Mouse (Mus musculus) adrenal gland, postnatal 25 days (tissue): Measurements from ENCODE around the gene Samd4b. TPM values are rescaled to one million over a fixed set of nuclear protein-coding genes. Genes with fewer than 3 reads are reported as not detected.
A peak's percentile ranks its signal among the peaks of the same experiment; 100 is the strongest.
"Not testable (repeated sequence)": the region's sequence is repeated elsewhere in the genome, so short reads cannot be mapped to it uniquely, and the experiment has no call there.

Source experiments
- DNase-seq: peaks from one replicate; pipeline ENCODE4 v3.0.0; 2021; ENCODE audit warnings: mixed read lengths
- long read RNA-seq: library from polyadenylated mRNA; stranded (forward); transcript quantifications from one replicate; pipeline ENCODE4 v2.0.0, GENCODE M21; 2021
- total RNA-seq: library from RNA; stranded (reverse); gene quantifications from 2 replicates; pipeline ENCODE4 v1.2.3, GENCODE M21; 2021

Samd4b gene
- 66.6 and 69.4 TPM in 2 replicates for total RNA-seq
- long read RNA-seq, partial matches to known transcripts, result 1 of 2 reads
- long read RNA-seq, other reads (novel, unspliced or antisense), result 1 of 2 reads

DNA sequence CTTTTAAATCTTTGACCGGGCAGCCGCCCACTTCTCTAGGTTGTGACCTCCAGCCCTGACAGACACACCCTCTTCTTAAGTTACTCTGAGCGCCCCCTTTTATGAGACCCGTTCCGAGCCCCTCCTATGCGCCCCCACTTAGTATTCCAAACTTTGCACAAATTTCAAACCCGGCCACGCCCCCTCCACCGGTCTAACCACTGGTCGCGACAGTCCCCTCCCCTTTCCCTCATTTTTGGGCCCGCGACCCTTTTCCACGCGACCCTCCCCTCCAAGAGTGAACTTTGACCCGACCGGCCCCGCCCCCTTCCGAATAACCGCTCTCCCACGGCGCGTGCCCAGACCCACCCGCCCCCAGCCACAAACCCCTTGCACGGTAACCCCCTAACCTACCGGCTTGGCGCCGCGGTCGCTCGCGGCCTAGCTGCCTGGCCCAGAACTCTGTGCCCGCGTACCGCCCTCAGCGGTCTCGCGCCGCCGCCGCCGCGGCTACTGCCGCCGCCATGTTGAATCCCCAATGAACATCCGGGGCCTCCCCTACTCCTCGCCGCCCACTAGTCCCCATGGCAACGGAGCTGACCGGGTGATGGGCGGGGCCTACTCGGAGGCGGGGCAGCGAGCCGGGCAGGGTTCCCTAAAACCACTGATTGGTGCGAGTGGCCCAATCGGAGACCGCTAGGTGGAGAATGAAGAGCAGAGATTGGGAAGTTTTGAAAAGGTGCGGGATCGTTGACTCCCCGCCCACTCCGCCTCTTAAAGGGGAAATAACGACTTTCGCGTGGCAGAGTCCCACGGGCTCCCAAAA is at the start of gene Samd4b, which contains the start of gene Pak4:
Samd4b (minus strand) TSS at position 503 of the 805 bp plus-strand sequence.
Pak4 (minus strand) TSS at position 544 of the 805 bp plus-strand sequence.
- DNase-seq, result peak; percentile 100

DNA sequence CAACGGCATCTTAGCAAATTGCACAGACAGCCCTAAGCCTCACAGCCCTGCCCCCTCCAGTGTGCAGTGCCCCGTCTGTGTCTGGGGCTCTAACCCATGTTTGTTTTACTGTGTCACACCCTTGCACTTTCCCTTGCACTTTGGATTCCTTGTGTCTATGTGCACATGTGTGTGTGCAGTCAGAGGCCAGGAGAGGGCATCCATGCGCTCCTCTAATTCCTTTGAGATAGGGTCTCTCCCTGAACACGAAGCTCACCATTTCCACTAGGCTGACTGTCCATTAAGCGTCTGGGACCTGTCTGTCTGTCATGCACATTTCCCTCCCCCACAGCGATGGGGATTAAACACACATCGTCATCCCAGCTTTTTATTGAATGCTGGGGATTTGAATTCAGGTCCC is 49.1 kb upstream of the Samd4b start:
- DNase-seq, result no peak

DNA sequence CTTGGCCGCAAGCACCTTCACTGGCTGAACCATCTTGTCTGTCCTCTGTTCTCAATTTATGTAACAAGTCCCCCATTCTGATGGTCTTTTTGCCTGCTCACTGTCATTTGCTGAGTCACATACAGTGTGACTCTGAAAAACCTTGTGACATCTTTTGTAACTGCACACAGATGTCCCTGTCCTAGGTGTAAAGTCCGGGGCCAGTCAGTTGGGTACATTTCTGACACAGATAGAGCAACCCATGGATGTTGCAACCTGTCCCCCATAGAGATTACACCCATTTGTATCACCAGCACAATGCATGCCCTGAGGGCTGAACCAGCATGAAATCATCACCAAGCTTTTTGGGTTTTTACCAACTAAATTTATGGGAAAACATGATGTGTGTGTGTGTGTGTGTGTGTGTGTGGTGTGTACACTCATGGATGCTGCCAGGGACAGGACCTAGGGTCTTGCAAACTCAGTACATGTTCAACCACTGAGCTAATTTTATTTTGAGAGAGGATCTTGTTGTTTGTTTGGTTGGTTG is 48.1 kb upstream of the Samd4b start:
- DNase-seq, result no peak

DNA sequence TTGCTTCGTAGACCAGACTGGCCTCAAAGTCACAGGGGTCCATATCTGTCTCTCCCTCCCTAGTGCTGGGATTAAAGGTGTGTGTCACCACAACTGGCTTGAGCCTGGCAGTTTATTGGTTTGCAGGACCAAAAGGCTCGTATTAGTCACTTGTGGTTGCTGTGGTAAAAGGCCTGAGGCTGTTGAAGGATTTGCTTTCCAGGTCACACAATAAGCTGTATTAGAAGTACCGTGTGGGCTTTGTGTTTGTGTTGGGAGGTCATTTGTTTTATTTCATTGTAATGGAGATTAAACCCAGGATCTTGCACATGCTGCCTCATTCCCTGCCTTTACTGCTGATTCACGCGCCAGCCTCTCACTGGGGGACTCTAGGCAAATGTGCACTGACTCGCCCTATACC is 47.4 kb upstream of the Samd4b start:
- DNase-seq, result no peak

DNA sequence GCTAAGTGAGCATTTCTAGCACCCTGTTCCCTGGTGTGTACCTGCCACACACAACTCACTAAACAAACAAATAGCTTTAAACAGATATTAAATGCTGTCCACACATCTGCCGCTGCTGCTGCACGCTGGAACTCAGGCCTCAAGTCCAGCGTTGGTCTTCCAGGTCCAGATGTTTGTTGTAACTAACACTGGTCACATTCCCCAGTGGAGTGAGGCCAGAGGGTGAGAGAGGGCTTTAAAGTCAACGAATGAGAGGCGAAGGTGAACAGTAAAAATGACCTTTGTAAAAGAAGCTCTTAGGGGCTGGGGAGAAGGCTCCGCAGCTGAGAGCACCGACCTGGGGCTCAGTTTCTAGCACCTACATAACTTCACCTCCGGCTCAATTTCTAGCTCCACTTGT is 43.6 kb upstream of the Samd4b start:
- no peak for DNase-seq

DNA sequence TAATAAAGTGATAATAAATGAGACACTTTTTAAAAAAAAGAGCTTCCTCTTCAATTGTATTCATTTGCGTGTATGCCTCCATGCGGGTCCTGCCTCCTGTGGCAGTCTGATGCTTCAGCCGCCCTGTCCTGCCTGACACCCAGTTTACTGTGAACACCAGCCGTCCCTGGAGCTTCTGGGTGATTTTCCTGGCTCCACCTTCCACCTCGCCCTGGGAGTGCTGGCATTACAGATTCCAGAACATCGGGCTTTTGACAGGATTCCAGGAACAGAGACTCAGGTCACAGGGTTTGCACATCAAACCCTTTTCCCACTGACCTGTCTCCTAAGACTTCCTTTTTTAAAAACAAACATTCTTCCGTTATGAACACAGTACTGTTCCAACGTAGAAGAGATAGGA is 39.6 kb upstream of the Samd4b start:
- DNase-seq, result no peak

DNA sequence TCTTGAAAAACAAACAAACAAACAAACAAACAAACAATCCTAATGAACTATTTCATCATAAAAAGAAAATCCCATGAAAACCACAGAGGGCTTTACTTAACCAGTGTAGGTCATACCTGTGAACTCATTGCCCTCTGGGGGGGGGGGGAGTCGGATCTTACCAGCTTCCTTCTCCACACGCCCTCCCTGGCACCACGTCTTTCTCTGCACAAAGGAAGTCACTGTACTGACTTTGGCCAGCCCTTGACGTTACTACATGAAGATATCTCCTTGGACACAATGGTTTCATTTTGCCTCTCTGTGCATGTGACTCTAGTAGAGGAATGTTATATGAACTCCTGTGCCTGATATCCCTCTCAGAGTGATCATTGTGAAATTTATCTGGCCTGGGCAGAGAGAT is 36.2 kb upstream of the Samd4b start:
- no peak for DNase-seq

DNA sequence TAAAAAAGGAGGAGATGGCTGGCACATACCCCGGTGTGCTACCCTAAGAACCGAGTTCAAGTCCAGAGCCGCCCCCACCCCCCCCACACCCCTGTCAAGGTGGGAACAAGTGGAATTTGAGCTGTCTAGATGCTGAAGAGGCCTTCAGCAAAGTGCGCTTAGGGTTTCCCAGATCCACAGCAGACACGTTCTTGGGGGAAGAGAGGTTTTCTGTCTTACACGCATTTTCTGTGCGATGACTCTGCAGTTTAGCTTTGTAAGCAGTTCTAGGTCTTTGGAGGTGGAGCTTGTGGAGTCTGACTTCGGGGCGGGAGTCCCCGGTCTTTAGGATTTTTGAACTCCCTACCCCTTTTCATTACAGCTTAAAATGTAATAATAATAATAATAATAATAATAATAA is 33.1 kb upstream of the Samd4b start, which contains the start of gene Acp7:
Acp7 (minus strand) TSS at position 260 of the 400 bp plus-strand sequence.
- DNase-seq, result no peak

DNA sequence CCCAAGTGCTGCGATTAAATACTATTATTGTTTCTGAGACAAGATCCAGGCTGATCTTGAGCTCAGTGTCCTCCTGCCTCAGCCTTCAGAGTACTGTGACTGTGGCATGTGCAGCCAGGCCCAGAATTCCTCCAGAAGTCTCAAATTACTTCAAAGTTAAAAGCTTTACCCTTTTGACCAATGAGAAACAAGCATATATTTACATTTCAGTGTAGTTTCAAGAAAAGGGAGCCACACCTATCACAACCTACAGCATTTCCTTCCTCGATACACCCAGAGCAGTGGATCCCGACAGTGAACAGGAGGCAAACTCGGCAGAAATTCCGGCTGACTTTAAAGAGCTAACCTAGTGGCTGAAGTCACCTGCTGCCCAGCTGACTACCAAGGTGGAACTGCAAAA is 26.8 kb upstream of the Samd4b start:
- DNase-seq, result no peak

DNA sequence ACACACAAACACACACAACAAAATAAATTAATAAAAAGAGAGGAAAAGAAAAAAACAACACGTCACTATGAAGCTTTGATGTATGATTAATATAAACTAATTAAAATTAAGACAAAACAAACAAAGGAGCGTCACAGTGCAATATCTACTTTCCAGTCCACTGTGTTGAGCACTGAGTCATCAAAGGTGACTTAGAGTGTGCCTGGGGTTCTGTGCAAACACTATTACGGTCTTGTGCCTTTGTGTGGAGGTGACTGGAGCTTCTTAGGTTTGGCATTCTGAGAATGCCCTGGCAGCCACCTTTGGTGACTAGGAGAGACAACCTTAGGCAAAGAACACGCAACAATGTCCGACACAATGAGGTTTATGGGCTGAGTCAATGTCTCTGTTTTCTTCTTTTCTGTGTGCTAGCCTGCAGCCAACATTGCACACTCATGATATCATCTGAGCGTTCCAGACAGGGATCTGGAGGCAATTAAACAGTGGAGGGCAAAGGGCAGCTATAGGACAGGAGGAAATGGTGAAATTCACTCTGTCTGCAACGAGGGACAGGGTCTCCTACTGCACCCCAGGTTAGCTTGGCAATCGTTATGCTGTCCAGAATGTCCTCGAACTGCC is 21.3 kb upstream of the Samd4b start:
- no peak for DNase-seq

DNA sequence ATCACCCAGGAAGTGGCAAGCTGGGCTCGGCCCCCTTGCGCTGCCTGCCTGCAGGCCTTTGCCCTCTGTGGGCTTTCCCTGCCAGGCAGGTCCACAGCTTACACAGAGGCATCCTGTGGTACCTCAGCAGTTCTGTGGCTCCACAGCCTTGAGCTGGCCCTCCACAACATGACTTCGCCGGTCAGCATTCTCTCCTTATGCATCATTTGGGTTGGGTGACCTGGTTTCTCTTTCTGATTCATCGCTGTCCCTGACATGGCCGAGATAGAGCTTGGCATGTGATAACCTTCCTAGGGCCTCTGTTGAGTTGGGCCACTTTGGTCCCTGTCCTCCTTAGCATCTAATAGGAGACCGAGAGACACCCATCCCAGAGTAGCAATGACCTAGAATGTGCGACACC is 8.0 kb upstream of the Samd4b start:
- DNase-seq, result peak; percentile 35

DNA sequence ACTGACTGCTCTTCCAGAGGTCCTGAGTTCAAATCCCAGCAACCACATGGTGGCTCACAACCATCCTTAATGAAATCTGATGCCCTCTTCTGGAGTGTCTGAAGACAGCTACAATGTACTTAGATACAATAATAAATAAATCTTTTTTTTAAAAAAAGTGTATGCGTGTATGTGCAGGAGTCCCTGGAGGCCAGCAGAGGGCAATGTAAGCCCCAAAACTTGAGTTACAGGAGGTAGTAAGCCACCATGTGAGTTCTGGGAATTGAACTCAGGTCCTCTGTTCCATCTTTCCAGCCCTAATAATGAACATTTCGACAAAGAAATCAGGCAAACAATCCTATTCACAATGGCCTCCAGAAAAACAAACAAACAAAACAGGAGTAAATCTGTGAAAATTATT is 5.8 kb upstream of the Samd4b start:
- DNase-seq, result not testable (repeated sequence)

DNA sequence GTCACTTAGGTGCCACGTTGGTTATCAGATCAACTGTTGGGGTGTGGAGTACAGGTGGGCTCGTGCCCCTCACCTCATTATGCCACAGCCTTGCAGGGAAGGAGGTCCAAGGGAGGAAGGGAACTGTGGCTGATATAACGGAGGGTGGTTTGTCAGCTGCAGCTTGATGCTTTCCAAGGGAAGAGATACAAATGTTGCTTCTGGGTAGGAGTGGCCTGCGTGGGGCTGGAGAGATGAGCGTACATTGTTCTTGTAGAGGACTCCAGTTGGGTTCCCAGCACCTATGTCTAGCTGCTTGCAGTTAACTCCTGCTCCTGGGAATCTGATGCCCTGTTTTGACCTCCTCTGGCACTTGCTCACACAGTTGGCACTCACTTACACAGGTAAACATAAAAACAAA is 5.2 kb upstream of the Samd4b start:
- DNase-seq, result no peak

DNA sequence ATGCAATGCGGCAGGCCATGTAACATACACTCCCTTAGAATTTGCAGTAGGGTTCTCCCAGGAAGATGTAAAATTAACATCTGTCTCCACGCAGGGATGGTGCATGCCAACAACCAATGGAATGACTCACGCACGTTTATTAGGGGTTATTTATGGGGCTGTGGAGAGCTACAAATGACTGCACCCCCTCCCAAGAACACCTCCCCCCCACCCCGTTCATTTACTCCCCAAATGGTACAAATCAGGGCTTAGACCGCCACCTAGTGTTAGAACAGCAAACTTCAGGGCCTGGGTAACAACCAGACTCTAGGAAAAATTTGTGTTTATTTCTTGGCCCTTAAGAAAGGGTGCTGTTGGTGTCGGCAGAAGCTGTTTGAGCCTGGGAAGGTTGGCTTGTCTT is 3.7 kb upstream of the Samd4b start:
- peak; percentile 42 for DNase-seq

DNA sequence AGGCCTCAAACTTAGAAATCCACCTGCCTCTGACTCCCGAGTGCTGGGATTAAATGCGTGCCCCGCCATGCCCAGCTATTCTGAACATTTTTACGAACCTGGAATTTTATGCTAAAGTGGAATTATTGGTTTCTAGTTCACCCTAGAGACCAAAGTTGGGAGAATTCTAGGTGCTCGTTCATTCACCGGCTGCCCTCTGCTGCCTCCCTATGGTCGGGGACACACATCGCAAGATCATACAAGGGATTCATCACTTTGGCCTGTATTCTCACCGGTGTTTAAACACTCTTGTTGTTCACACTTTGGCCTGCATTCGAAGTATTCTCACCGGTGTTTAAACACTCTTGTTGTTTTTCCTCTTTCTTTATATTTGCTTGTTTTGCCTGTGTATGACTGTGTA is 3.1 kb upstream of the Samd4b start:
- DNase-seq, result peak; percentile 76

DNA sequence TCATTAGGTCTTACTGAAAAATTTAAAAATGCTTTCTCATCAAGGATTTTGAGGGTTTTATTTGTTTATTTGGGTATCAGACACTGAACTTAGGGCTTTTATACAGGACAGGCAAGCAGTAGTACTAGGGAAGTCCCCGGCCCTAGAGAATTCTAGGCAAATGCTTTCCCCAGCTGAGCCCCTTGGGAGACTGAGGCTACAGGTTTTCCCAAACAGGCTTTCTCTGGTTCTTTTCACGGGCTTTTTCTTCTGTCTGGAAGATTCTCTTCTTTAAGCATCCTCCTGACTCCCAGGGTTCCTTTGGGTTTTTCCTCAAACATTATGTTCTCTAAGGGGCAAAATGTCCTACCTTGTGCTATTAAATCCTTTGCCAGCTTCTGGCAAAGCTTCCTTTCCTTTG is 1.0 kb upstream of the Samd4b start:
- no peak for DNase-seq

DNA sequence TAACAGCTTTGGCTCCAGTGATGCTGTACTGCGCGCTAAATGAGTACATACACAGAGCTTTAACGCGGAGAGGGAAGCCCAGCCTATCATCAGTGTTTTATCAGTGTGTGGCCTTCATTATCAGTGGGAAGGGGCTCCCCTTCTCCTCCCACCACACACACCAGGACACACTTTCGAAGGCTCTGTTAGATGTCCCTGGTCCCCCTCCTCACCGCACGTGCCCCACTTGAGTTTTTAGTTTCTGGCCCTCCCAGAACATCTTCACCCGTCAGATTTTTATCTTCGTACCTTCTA is 720 bp downstream of the Samd4b start:
- no peak for DNase-seq

DNA sequence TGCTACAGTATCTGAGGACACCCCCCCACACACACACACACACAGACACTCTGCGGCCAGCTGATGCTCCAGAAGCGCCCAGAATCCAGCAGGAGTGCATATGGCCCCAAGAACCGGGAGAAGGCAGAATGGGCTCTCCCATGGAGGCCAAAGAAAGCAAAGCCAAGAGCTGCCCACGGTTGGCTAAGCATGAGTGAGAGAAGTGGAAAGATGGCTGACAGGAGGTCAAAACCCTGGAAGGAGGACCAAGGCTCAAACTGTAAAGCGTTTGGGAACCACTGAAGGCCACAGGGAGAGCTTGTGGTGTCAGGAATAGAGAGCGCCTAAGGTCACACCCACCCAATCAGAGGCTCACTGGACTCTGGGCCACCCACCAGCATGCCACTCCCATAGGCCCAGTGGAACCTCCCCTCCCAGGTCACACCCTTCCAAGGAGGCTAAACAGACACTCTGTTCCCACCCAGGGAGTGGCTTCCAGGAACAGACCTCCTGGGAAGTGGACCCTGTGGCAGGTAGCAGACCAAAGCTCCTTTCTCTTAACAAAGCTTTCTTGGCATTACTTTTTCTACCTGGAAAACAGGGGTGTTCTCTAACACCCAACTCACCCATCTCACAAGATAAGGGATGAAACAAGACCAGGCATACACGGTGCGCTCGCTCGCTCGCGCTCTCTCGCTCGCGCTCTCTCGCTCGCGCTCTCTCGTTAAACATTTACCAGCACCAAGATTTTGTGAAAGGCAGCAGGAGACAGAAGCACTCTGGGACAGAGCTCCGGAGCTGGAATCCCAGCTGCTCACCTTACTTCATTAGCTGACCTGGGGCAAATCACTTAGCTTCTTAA is 1.3 kb downstream of the Samd4b start:
- DNase-seq, result peak; percentile 63

DNA sequence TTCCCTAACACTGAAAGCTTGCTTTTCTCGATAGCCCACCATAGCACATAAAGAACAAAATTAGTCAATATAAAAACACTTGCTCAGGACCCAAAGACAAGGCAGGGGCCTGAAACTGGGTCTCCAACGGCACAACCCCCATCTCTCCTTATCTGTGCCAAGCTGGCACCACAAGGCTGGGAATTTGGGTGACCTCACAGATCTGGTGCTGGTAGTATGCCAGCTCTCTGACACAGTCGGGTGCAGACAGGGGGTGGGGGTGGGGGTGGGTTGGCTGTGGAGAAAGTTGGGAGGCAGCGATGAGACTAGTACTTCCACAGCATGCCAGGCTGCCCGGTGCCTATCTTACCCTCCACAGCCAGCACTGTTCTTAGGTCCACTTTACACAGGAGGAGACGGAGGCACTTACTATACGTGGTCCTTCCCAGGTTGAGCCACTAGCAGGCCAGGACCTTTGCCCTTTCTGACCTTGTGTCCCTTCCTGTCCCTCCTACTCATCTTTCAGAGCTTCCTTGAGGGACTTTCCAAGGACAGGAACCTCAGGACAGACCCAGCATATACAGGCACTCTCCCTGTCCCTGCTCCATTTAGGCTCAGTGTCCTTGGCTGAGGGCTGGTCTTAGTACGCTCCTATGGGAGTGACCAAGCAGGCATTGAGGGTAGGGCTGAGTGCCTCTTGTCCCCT is 2.1 kb downstream of the Samd4b start:
- DNase-seq, result peak; percentile 67

DNA sequence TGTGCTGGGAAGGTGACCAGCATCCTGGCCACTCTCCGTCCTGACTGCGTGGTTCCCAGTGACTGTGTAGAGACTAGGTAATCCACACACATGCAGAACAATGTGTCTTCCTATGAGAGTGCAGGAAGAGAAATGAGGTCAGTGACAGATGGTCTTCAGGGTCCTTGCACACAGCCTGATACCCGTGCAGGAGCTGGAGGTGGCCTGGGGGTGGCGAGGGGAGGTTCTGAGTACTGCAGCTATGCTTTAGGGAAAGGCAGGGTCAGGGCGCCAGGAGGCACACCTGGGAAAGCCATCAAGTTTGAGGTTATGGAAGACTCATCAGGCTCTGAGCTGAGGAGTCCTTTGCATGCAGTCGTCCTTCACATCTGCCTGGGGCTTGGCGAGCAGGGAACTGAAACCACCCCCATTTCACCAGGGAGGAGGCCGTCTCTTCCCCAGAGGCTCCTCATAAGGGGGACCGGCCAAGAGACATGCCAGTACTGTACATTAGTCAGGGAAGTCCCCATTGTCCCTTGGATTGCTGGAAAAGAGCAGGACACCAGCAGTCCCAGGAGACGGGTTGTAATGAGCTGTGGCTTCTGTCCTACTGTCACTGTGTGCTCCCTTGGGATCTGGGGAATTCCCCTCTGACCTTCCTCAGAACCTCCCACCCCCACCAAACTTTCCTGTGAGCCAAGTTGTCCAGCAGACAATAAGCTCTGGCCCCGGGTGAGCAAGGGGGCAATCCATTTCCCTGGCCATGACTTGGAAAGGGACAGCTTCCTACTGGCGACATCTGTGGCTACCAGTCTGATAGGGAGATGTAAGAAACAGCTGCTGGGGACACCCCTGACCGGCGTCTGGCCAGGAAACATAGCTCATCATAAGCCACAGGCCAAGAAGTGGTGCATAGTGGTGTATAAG is 4.5 kb downstream of the Samd4b start:
- DNase-seq, result peak; percentile 37

DNA sequence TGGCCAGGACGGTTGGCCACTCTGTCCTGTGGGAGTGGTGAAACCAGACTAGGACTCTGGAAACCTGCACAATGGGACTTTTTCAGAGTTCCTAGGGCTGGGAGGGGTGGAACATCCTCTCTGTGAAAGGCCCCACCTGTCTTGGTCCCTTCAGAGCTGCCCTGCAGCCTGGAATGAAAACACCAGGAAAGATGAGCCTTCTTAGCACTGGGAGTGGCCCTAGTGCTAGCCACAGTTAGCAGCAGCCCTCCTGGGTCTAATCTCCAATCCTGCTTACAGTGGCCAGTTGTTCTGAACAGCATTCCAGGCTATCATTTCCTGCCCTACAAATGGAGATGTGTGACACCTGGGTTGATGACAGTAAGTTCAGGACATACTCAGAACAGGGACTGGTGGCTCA is 6.1 kb downstream of the Samd4b start:
- DNase-seq, result no peak
